Mouse (Mus musculus) midbrain, embryonic 14.5 days (tissue): Measurements from ENCODE around the gene Rcan2. TPM values are rescaled to one million over a fixed set of nuclear protein-coding genes. Genes with fewer than 3 reads are reported as not detected.

Experiments used
- ATAC-seq: fragments of 200-750 bp; cut with Nextera tagmentation; 2 replicates; pipeline ENCODE4 v1.8.0; 2017; ENCODE audit warnings: moderate number of reproducible peaks, moderate library complexity; ENCODE audit not compliant: low FRiP score, low TSS enrichment
- DNase-seq: peaks from one replicate; pipeline ENCODE4 v3.0.0-alpha.2; 2015
- H3K27ac ChIP-seq: fragments of 300-500 bp; sonication (generic); replicated peaks from 2 replicates; pipeline ENCODE4 v1.5.1; 2014; ENCODE audit warnings: mild to moderate bottlenecking, low read depth, low read length, moderate library complexity
- H3K27me3 ChIP-seq: fragments of 300-500 bp; sonication (generic); 2 replicates; pipeline ENCODE4 v1.6.1; 2014; ENCODE audit warnings: low read length, control low read depth, mixed read lengths; ENCODE audit not compliant: control insufficient read depth, insufficient read depth
- H3K36me3 ChIP-seq: fragments of 300-500 bp; sonication (generic); 2 replicates; pipeline ENCODE4 v1.6.1; 2014; ENCODE audit warnings: low read length, control low read depth; ENCODE audit not compliant: control insufficient read depth, insufficient read depth
- H3K4me1 ChIP-seq: fragments of 300-500 bp; sonication (generic); 2 replicates; pipeline ENCODE4 v1.6.1; 2014; ENCODE audit warnings: mild to moderate bottlenecking, antibody characterized with exemption, low read length, control low read depth; ENCODE audit not compliant: control insufficient read depth, insufficient read depth
- H3K4me2 ChIP-seq: fragments of 300-500 bp; sonication (generic); 2 replicates; pipeline ENCODE4 v1.6.1; 2014; ENCODE audit warnings: mild to moderate bottlenecking, low read length, moderate library complexity
- H3K4me3 ChIP-seq: fragments of 300-500 bp; sonication (generic); replicated peaks from 2 replicates; pipeline ENCODE4 v1.5.1; 2014; ENCODE audit warnings: low read depth, low read length
- H3K9ac ChIP-seq: fragments of 300-500 bp; sonication (generic); replicated peaks from 2 replicates; pipeline ENCODE4 v1.6.1; 2014; ENCODE audit warnings: mild to moderate bottlenecking, low read length, moderate library complexity
- H3K9me3 ChIP-seq: fragments of 300-500 bp; sonication (generic); 2 replicates; pipeline ENCODE4 v1.6.1; 2016; ENCODE audit warnings: low read length, control low read depth, mixed read lengths; ENCODE audit not compliant: control insufficient read depth
- WGBS: fragments of 180-500 bp; shearing (Covaris S2); extraction: QIAGEN DNeasy Blood & Tissue Kit; methylation state at CpG from one replicate; pipeline ENCODE4 v1.1.7; 2014; 5-methylcytosine and 5-hydroxymethylcytosine counted together
- polyA plus RNA-seq: library from polyadenylated mRNA; unstranded; fragments of >200 nt; fragmentation: Nextera tagmentation; extraction: Ambion mirVana; gene quantifications from 2 replicates; pipeline ENCODE4 v1.2.1, GENCODE M21; 2014

Rcan2 gene
- polyA plus RNA-seq, 1 experiment from 2014 or later, result 79.4 TPM

DNA sequence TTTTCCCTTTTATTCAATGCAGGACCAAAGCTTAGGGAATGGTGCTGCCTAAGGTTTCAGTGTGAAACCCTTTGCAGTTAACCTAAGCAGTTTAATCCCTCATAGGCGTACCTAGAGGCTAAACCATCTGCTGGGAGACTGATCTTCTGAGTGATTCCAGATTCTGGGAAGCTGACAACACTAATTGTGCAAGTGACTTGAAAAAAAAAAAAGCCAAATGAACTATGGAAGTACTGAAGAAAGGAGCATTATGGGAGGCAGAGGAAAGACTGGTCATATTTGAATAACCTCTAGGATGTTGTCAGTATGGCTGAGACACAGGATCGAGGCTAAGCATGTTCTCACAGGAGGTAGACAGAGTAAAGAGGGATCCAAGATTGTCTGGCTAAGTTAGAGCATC is 241.2 kb downstream of the Rcan2 start:
- ATAC-seq (no peak), DNase-seq (no peak)
- H3K4me2 ChIP-seq, result no peak overlapping the region
- no peaks in the 10 kb centered on the region for H3K9me3 ChIP-seq
- H3K27ac ChIP-seq, result no peak overlapping the region
- H3K4me3 ChIP-seq, result no peak overlapping the region
- WGBS, result 74% methylated on average over 2 of the region's 2 CpGs
- H3K9ac ChIP-seq, result no peak overlapping the region
- no peaks in the 10 kb centered on the region for H3K36me3 ChIP-seq
- H3K4me1 ChIP-seq, result no peaks in the 10 kb centered on the region
- no peaks in the 10 kb centered on the region for H3K27me3 ChIP-seq

- Histone ChIP-seq H3K36me3 (no peaks in the 10 kb centered on the region), H3K4me3 (no peak overlapping the region), H3K9me3 (no peaks in the 10 kb centered on the region), H3K9ac (no peak overlapping the region), H3K4me2 (no peak overlapping the region), H3K4me1 (no peaks in the 10 kb centered on the region), H3K27ac (no peak overlapping the region), H3K27me3 (no peaks in the 10 kb centered on the region)
- WGBS, result 91% methylated on average over 8 of the region's 8 CpGs
- DNase-seq (no peak), ATAC-seq (no peak)
These were observed 241.7 kb downstream of the Rcan2 start for GRCm38 (mm10) chr17:44042861-44043260.

- 83% methylated on average over 4 of the region's 4 CpGs for WGBS
These were observed 252.3 kb downstream of the Rcan2 start for GRCm38 (mm10) chr17:44053427-44053826.

GRCm38 (mm10) chr17:44057123-44057522 is 256.0 kb downstream of the Rcan2 start:
- Histone ChIP-seq H3K9ac (no peak overlapping the region), H3K4me1 (no peaks in the 10 kb centered on the region), H3K9me3 (no peaks in the 10 kb centered on the region), H3K4me2 (no peak overlapping the region), H3K27me3 (no peaks in the 10 kb centered on the region), H3K4me3 (no peak overlapping the region), H3K36me3 (no peaks in the 10 kb centered on the region), H3K27ac (no peak overlapping the region)
- ATAC-seq (no peak), DNase-seq (no peak)
- WGBS, result 93% methylated on average over 1 of the region's 1 CpGs

More at GRCm38 (mm10) chr17:44053427-44053826, 252.3 kb downstream of the Rcan2 start:
- H3K36me3 ChIP-seq, result no peaks in the 10 kb centered on the region
- H3K9ac ChIP-seq, result no peak overlapping the region
- H3K4me2 ChIP-seq, result no peak overlapping the region
- ATAC-seq (no peak), DNase-seq (no peak)
- H3K27ac ChIP-seq, result no peak overlapping the region
- H3K4me1 ChIP-seq, result no peaks in the 10 kb centered on the region
- H3K9me3 ChIP-seq, result no peaks in the 10 kb centered on the region
- H3K4me3 ChIP-seq, result no peak overlapping the region
- no peaks in the 10 kb centered on the region for H3K27me3 ChIP-seq

GRCm38 (mm10) chr17:44058145-44058544 is 257.0 kb downstream of the Rcan2 start:
- no peak overlapping the region for H3K4me2 ChIP-seq
- H3K9ac ChIP-seq, result no peak overlapping the region
- no peaks in the 10 kb centered on the region for H3K9me3 ChIP-seq
- DNase-seq (no peak), ATAC-seq (no peak)
- no peaks in the 10 kb centered on the region for H3K36me3 ChIP-seq
- no peaks in the 10 kb centered on the region for H3K27me3 ChIP-seq
- H3K4me1 ChIP-seq, result no peaks in the 10 kb centered on the region
- no peak overlapping the region for H3K27ac ChIP-seq
- H3K4me3 ChIP-seq, result no peak overlapping the region

GRCm38 (mm10) chr17:44060781-44061180 is 259.6 kb downstream of the Rcan2 start:
- no peak for DNase-seq
- Histone ChIP-seq H3K4me3 (no peak overlapping the region), H3K9ac (no peak overlapping the region), H3K27ac (no peak overlapping the region), H3K36me3 (no peaks in the 10 kb centered on the region), H3K9me3 (no peaks in the 10 kb centered on the region), H3K4me1 (no peaks in the 10 kb centered on the region), H3K4me2 (no peak overlapping the region), H3K27me3 (no peaks in the 10 kb centered on the region)
- no peak for ATAC-seq
- 90% methylated on average over 1 of the region's 1 CpGs for WGBS

DNA sequence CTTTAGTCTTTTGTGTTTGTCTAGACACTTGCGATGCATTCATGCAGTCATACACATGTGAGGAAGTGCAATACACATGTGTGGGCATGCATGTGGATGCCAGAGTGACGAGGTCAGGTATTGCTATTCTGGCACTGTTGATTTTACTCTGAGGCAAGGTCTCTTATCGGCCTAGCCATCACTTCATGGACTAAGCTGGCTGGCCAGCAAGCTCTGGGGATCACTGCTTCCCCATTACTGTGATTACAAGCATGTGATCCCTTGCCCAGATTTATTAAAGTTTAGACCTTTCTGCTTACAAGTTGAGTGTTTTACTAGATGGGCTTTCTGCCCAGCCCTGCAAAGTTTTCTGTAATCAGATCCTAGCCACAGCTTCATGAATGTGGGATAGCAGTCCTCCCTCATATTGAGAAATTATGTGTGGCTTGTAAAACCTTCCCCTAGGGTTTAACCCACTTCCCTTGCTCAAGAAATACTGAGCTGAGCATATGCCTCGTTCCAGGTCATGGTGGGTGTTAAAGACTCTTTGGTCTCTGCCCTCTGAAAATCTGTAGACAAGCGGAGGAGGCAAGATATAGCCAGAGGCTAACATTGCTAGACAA is 260.2 kb downstream of the Rcan2 start:
- ATAC-seq (no peak), DNase-seq (no peak)
- Histone ChIP-seq H3K4me3 (no peak overlapping the region), H3K27ac (no peak overlapping the region), H3K9me3 (no peaks in the 10 kb centered on the region), H3K4me2 (no peak overlapping the region), H3K36me3 (no peaks in the 10 kb centered on the region), H3K27me3 (no peaks in the 10 kb centered on the region), H3K4me1 (no peaks in the 10 kb centered on the region), H3K9ac (no peak overlapping the region)
- WGBS, result 83% methylated on average over 5 of the region's 5 CpGs

- Histone ChIP-seq H3K4me3 (no peak overlapping the region), H3K4me1 (no peaks in the 10 kb centered on the region), H3K9ac (no peak overlapping the region), H3K9me3 (no peaks in the 10 kb centered on the region), H3K36me3 (no peaks in the 10 kb centered on the region), H3K4me2 (no peak overlapping the region), H3K27me3 (no peaks in the 10 kb centered on the region), H3K27ac (no peak overlapping the region)
- DNase-seq (no peak), ATAC-seq (no peak)
- 79% methylated on average over 6 of the region's 6 CpGs for WGBS
These were observed 267.7 kb downstream of the Rcan2 start for GRCm38 (mm10) chr17:44068876-44069275.

DNA sequence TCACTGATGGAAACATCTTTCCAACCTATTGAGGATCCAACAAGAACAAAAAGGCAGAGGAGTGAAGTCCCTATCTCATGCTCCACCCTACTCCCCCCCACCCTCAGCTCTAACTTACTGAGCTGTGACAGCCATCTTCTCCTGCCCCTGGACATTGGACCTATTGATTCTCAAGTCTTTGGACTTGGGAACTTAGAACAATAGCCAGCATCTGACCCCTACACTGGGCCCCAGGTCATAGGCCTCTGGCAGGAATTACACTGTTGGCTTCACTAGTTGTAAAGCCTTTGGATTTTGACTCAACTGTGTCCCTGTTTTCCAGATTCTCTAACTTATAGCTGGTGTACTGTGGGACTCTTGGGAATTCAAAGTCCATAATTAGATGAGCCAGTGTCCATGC is 270.5 kb downstream of the Rcan2 start:
- no peaks in the 10 kb centered on the region for H3K27me3 ChIP-seq
- no peak overlapping the region for H3K4me2 ChIP-seq
- DNase-seq (no peak), ATAC-seq (no peak)
- no peaks in the 10 kb centered on the region for H3K4me1 ChIP-seq
- no peaks in the 10 kb centered on the region for H3K36me3 ChIP-seq
- H3K4me3 ChIP-seq, result no peak overlapping the region
- no peak overlapping the region for H3K9ac ChIP-seq
- no peaks in the 10 kb centered on the region for H3K9me3 ChIP-seq
- no peak overlapping the region for H3K27ac ChIP-seq
